Mouse (Mus musculus) embryonic fibroblast, embryonic 13.5 days (primary cell): ENCODE measurements around the gene Lrrc8a. TPM values are rescaled to one million over a fixed set of nuclear protein-coding genes. Genes with fewer than 3 reads are reported as not detected.

Experiments
- H3K27ac ChIP-seq: 2 replicates; pipeline ENCODE4 v1.5.1; 2012; ENCODE audit warnings: low read length, control low read depth, inconsistent platforms; ENCODE audit not compliant: insufficient read depth
- H3K4me1 ChIP-seq: 2 replicates; pipeline ENCODE4 v1.6.1; 2011; ENCODE audit warnings: low read length; ENCODE audit not compliant: control insufficient read depth, insufficient read depth
- H3K4me3 ChIP-seq: 2 replicates; pipeline ENCODE4 v1.5.1; 2011; ENCODE audit warnings: mild to moderate bottlenecking, control low read depth, low read length; ENCODE audit not compliant: insufficient read depth
- CTCF ChIP-seq: IDR thresholded peaks from 2 replicates; pipeline ENCODE4 v1.5.1; 2011; ENCODE audit warnings: mild to moderate bottlenecking, control low read depth, low read length, moderate library complexity, borderline replicate concordance; ENCODE audit not compliant: insufficient read depth
- POLR2A ChIP-seq: IDR thresholded peaks from 2 replicates; pipeline ENCODE4 v1.6.1; 2011; ENCODE audit warnings: low read depth, mild to moderate bottlenecking, control low read depth, low read length, moderate library complexity
- polyA plus RNA-seq: library from polyadenylated mRNA; stranded (reverse); fragments of >200 nt; gene quantifications from 2 replicates; pipeline ENCODE4 v1.2.4, GENCODE M21; 2011; ENCODE audit warnings: low read depth; ENCODE audit not compliant: missing spikeins, insufficient read length

Gene Lrrc8a
- polyA plus RNA-seq, 1 experiment = 40.7 TPM

DNA sequence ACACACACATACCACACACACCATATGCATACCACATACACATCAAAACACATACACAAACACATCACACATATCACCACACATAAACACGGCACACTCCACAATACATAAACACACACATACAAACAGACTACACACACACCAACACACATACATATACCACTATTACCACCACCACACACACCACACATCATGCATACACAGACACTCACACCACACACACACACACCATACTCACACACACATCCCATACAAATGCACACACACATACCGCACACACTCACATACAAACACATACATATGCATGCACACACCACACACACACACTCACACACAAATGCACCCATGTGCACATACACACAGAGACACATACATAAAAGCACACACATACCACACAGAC is 30.0 kb downstream of the Lrrc8a start:
- TF ChIP-seq CTCF = no peak
- TF ChIP-seq POLR2A = peak; percentile 50
- H3K27ac ChIP-seq = peak overlapping the region; percentile 99
- H3K4me1 ChIP-seq = peaks cover 18% of the 10 kb centered on the region
- no peak overlapping the region for H3K4me3 ChIP-seq

DNA sequence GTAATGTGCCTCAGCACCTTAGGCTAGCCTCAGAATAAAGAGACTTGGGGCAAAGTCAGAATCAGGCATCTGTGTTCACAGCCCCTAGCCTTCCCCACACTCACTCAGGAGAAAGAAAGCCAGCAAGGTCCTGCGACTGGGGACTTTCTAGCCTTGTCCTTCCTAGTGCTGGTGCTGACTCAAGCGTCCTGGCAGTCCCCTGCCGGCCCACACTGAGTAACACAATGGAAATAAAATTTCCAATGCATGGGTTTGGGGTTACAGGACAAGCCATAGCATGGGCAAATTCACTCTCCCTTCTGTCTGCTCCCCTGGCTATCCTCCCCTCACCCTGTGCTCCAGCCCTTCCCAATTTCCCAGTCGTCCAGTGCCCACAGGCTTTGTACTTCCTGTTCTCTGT is 30.9 kb downstream of the Lrrc8a start:
- H3K4me1 ChIP-seq = peaks cover 16% of the 10 kb centered on the region
- TF ChIP-seq POLR2A (no peak), CTCF (no peak)

DNA sequence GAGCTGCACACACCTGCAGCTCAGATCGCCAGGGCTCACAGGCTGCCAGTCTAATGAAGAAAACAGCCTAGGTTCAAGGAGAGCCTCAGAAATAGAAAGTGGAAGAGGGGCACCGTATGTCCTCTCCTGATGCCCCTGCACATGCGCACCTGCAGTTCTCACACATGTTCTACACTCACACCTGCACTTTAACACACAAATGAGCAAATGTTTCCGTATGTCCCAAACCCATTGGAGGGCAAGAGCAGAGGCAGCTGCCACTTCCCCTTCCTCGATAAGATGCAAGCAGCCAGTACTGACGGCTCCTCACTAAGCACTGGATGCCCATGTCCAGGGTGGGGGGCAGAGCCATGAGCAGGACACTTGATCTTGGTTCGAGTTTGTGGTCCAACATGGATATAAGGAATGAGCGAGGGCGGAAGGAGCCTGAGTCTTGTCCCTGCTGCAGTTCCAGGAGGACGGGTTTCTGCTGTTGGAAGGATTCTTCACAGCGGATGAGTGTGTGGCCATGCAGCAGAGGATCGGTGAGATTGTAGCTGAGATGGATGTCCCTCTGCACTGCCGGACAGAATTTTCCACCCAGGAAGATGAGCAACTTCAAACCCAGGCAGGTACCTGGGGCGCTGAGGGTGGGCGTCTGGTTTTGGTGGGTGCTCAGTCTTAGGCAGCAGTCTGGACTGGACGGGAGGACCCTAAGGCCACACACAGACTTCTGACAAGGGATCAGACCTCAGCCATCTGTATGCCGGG is 31.9 kb downstream of the Lrrc8a start:
- Histone ChIP-seq H3K4me1 (peaks cover 16% of the 10 kb centered on the region), H3K4me3 (no peak overlapping the region), H3K27ac (peak overlapping the region; percentile 63)
- TF ChIP-seq CTCF (no peak), POLR2A (no peak)

More for the DNA sequence above, 30.9 kb downstream of the Lrrc8a start:
- H3K4me3 ChIP-seq = no peak overlapping the region
- peak overlapping the region; percentile 99 for H3K27ac ChIP-seq

DNA sequence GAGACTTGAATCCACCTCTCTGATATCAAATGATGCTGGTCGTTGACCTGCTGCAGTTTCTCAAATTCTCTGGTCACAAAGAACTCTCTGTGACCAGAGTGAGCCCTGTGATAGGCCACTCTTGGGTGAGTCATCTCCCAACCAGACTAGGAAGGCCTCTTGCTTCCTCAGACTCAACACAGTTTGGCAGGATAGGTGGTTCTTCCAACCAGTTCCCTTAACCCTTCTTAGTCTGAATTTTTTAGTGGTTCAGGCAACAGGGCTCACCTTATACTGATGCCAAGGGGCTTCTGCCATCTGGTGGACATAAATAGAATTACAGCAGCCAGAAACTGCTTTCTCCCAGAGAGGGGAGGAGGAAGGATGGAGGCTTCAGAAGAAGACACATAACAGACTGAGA is 32.6 kb downstream of the Lrrc8a start:
- Histone ChIP-seq H3K4me3 (no peak overlapping the region), H3K4me1 (peaks cover 16% of the 10 kb centered on the region), H3K27ac (peak overlapping the region; percentile 63)
- TF ChIP-seq CTCF = no peak
- TF ChIP-seq POLR2A = no peak

DNA sequence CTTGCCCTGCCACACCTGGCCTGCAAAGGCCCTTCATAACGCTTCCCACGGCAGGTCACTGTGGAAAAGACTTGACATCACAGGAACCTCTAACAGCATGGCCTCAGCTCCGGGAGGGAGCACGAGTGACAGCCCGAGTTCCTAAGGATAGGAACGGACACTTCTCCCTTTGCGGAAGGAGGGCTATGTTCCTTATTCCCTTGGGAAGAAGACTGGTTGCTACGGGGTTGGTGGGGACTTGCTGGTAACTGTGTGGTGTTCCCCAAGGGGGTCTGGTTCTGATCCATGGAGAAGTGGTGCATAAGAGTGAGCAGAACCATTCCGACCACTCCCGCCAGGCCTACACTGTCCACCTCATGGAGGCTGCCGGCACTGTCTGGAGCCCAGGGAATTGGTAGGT is 43.2 kb downstream of the Lrrc8a start, which contains the start of gene Gm28038:
Gene Gm28038 (plus strand): TSS at position 301 of the 400 bp plus-strand sequence.
- H3K4me1 ChIP-seq = no peaks in the 10 kb centered on the region
- H3K4me3 ChIP-seq = no peak within 1 kb of the TSS
- no peak for TF ChIP-seq CTCF
- no peak for TF ChIP-seq POLR2A
- H3K27ac ChIP-seq = no peak within 1 kb of the TSS

DNA sequence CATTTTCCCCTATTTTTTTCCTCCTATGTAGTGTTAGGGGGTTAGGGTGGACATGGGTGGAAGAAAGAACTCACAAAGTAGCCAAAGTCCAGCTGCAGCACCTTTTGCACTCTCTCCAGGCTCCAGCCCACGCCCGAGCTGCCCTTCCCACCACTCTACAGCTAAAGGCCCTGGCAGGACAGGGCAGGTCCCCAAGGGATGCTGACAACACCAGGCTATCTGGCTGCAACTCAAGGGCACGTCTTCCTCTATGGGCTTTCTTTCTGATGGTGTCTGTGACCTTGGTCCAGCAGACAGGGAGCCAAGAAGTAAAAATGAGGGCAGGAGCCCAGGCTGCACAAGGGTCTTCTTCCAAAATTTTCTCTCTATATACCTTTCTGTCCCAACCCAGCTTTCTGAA is 44.1 kb downstream of the Lrrc8a start:
- Histone ChIP-seq H3K27ac (no peak overlapping the region), H3K4me1 (no peaks in the 10 kb centered on the region), H3K4me3 (no peak overlapping the region)
- TF ChIP-seq POLR2A (no peak), CTCF (no peak)

DNA sequence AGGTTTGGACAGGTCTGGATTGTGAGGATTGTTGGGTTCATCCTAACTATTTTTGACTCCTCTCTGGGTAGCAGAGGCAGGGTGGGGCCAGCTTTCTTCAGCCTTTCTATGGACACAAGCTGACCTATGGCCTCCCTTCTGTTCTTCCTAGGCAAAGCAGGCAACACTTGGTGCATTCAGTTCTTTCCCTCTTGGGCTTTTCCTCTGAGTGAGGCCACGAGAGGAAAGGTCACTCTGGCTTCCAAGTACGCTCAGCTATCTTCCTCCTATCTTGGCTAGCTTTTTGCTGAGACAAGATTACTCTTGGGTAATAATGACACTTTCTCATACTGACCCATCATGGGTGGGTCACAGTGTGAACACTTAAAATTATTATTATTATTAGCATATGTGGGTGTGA is 45.7 kb downstream of the Lrrc8a start:
- TF ChIP-seq CTCF = no peak
- no peak; the same call in 1 of the 2 replicates for TF ChIP-seq POLR2A
- no peak overlapping the region for H3K27ac ChIP-seq

DNA sequence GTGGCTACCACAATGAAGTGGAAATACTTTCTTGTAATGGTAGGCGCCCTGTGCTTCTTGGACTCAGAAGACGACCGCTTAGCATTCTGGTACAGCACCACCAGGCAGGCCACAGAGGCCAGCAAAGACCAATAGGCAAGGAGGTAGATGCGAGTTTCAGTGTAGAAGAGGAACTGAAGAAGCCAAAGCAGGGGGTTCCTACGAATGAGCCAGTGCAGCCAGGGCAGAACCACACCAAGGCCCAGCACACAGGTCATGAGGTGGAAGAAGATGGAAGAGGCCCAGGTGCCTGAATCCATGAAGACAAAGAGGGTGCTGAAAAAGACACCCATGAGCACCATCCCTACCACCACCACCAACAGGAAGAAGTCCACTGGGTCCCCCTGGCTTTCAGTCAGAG is 47.5 kb downstream of the Lrrc8a start:
- Histone ChIP-seq H3K4me1 (no peaks in the 10 kb centered on the region), H3K27ac (no peak overlapping the region), H3K4me3 (peak overlapping the region; percentile 96)
- TF ChIP-seq POLR2A (no peak), CTCF (no peak)

More for the DNA sequence above, 45.7 kb downstream of the Lrrc8a start:
- no peak overlapping the region for H3K4me3 ChIP-seq
- no peaks in the 10 kb centered on the region for H3K4me1 ChIP-seq

DNA sequence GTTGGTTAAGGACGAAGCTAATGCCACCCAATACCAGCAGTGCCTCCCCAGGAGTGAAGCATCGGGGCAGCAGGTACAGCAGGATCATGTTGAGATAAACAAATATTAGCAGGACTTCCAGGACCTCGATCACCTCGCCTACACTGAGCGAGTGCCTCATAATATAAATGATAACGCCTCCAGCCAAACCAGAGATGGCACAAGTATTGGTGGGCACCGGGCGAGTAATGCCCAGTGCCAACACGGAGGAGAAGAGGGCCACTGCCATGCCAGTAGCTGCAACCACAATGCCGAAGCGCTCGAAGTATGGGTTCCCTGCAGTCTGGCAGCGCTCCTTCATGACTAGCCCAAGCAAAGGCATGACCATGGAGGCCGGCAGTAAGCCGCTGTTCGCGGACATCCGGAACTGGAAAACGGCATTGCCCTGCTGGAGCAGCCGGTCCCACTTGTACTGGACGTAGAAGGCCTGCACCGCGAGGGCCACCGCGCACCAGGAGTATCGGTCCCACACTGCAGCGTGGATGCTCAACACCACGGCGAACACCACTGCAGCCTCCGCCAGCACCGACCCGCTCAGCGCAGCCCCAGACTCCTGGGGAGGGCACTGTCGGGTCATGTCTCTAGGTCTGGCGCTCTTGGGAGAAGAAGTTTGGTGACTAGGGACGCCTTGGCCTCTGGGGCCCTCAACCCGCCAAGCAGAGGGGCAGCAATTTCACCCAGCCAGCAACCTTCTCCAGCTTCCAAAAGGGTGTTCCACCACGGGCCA is 48.1 kb downstream of the Lrrc8a start:
- Histone ChIP-seq H3K27ac (no peak overlapping the region), H3K4me3 (peak overlapping the region; percentile 96), H3K4me1 (no peaks in the 10 kb centered on the region)
- no peak for TF ChIP-seq CTCF
- no peak for TF ChIP-seq POLR2A

DNA sequence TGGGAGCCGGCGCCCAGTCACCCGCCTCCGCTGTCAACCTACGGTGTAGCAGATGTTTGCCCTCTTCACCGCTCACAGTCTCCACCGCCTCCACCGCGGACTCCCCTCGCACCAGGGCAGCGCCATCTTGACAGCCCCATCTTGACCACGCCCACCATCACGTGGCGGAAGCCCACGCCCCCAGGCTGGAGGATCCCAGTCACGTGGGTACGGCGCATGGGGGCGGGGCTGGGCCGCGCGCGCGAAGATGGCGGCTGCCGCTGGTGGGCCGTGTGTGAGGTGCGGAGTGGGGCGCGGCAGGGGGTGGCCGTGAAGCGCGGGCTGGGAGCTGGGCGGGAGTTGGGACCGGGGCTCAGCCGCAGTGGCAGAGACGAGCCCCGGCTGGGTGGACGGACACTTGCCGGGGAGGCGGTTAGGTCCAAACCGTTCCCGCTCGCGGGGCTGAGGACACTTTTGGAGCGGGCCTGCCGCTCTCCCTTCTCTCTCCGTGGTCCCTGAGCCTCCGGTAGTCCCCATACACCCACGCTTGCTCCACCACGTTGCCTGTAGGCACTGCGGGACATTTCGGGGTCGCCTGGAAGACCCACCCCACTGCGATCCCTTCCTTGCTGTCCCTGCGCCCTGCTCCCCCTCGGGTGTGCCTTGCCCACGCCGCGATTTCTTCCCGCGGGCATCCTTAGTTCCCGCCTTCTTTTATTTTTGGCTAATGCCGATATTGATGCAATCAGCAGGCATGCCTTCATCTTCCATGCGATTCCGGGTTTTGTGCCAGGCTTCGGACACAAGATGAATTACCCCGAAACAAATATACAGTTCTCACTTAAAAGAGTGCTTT is 48.9 kb downstream of the Lrrc8a start, which contains the start of the genes Dolk and Nup188:
Gene Dolk (minus strand): TSS at position 143 of the 835 bp plus-strand sequence.
Gene Nup188 (plus strand): TSS at position 206 of the 835 bp plus-strand sequence.
- Histone ChIP-seq H3K4me1 (no peaks in the 10 kb centered on the region), H3K27ac (0 out of 2 replicates have a peak within 1 kb of the TSS, but pooled peaks have one; percentile 29), H3K4me3 (peak within 1 kb of the TSS; percentile 96)
- peak; percentile 92; the same call in 1 of the 2 replicates for TF ChIP-seq POLR2A
- no peak for TF ChIP-seq CTCF
